ENCODE assay signal across 8 mouse cellular contexts in the genomic region with DNA sequence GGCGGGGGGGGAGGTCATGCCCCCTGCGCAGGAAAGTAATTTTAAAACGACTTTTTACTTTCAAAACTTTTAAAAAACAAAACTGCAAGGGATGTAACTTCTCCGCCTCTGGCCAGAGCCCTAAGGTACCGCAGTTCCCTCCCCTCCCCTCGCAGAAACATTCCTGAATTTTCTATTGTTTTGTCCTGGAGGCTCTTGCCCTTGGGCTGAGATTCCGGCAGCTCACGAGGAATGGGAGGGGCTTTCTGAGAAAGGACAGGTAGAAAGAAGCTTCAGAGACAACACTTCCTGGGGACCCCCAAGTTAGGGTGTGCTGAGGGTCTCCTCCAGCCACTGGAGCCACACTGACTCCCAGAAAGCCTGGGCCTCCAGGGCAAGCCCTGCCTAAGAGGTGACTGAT. TPM values are rescaled to one million over a fixed set of nuclear protein-coding genes. Genes with fewer than 3 reads are reported as not detected.
DNase-seq lines count a peak whose midpoint lies in the region; ATAC-seq and TF ChIP-seq lines count a peak whose summit lies in the region.

No protein-coding gene starts in this region.

- 6% methylated on average over 8 of the region's 8 CpGs for WGBS in heart, embryonic 12.5 days
- 4% methylated on average over 8 of the region's 8 CpGs for WGBS in hindbrain, embryonic 10.5 days
- 5% methylated on average over 8 of the region's 8 CpGs for WGBS in midbrain, embryonic 10.5 days

- TF ChIP-seq POLR2A in MEL (IDR thresholded peaks at IDR 0.05; ENCODE audit: control insufficient read depth in 1 of 2, insufficient read depth in 1 of 2, low read depth in 1 of 2, low read length in 2 of 2, poor library complexity in 1 of 2): no peak

- H3K36me3 ChIP-seq in heart, embryonic 12.5 days: peaks cover 12% of the 10 kb centered on the region
- peaks cover 0 to 11% of the 10 kb centered on the region in 2 experiments; a peak in 2 of 4 replicates for H3K36me3 ChIP-seq in MEL (ENCODE audit: control insufficient read depth in 1 of 2, insufficient read depth in 2 of 2, low read length in 2 of 2)
- H3K36me3 ChIP-seq in hindbrain, embryonic 10.5 days: no peaks in the 10 kb centered on the region
- H3K36me3 ChIP-seq in midbrain, embryonic 10.5 days: 0 out of 2 replicates have a peak, but pooled peaks cover 2% of the 10 kb centered on the region

- H3K27me3 ChIP-seq in heart, embryonic 12.5 days (replicated peaks): no peaks in the 10 kb centered on the region
- no peaks in the 10 kb centered on the region for H3K27me3 ChIP-seq in MEL (ENCODE audit: control insufficient read depth in 1 of 2, insufficient read depth in 2 of 2, low read length in 2 of 2)
- peaks cover 49% of the 10 kb centered on the region for H3K27me3 ChIP-seq in hindbrain, embryonic 10.5 days (ENCODE audit: insufficient read depth, poor library complexity, severe bottlenecking)
- peaks cover 47% of the 10 kb centered on the region for H3K27me3 ChIP-seq in midbrain, embryonic 10.5 days (ENCODE audit: low read depth, poor library complexity, severe bottlenecking)

- no peak for ATAC-seq in heart, embryonic 12.5 days (ENCODE audit: insufficient number of reproducible peaks, low FRiP score)
- ATAC-seq in granulocyte monocyte progenitor cell, adult 5-6 weeks (replicated peaks; ENCODE audit: poor library complexity, severe bottlenecking): no peak

- H3K79me2 ChIP-seq in MEL (ENCODE audit: control insufficient read depth, insufficient read depth, low read length, poor library complexity): peaks cover 22% of the 10 kb centered on the region

- H3K9me3 ChIP-seq in heart, embryonic 12.5 days (replicated peaks): no peaks in the 10 kb centered on the region
- H3K9me3 ChIP-seq in MEL (replicated peaks; ENCODE audit: insufficient read depth, low read length): no peaks in the 10 kb centered on the region
- H3K9me3 ChIP-seq in hindbrain, embryonic 10.5 days: no peaks in the 10 kb centered on the region
- no peaks in the 10 kb centered on the region for H3K9me3 ChIP-seq in midbrain, embryonic 10.5 days (replicated peaks)

- no peak for DNase-seq in heart, adult 8-10 months (ENCODE audit: low spot score)
- no peak for DNase-seq in MEL (ENCODE audit: low read depth, low spot score)
- DNase-seq in hindbrain, embryonic 10.5 days (ENCODE audit: low spot score): no peak
- no peak for DNase-seq in midbrain, embryonic 10.5 days (ENCODE audit: low spot score)
- DNase-seq in right cerebral cortex, postnatal 25 days: no peak
- DNase-seq in left cerebral cortex, adult 9 months (ENCODE audit: low spot score in 2 of 2): no peak

- TF ChIP-seq CTCF in MEL (IDR thresholded peaks at IDR 0.05 in 2 of 3, conservative IDR thresholded peaks at IDR 0.05 in 1 of 3; ENCODE audit: control insufficient read depth in 1 of 3, insufficient read depth in 1 of 3, low read depth in 2 of 3, low read length in 3 of 3, poor library complexity in 1 of 3, severe bottlenecking in 1 of 3): no peak

- peaks cover 44% of the 10 kb centered on the region for H3K4me1 ChIP-seq in heart, embryonic 12.5 days (replicated peaks)
- H3K4me1 ChIP-seq in MEL (ENCODE audit: control insufficient read depth in 1 of 2, insufficient read depth in 2 of 2, low read length in 2 of 2): peaks cover 0 to 21% of the 10 kb centered on the region in 2 experiments; a peak in 2 of 4 replicates
- peaks cover 62% of the 10 kb centered on the region for H3K4me1 ChIP-seq in hindbrain, embryonic 10.5 days (replicated peaks)
- H3K4me1 ChIP-seq in midbrain, embryonic 10.5 days: peaks cover 71% of the 10 kb centered on the region

- no peak for TF ChIP-seq RAD21 in MEL (IDR thresholded peaks at IDR 0.05; ENCODE audit: low read depth, low read length)

- peak overlapping the region; percentile 80 for H3K9ac ChIP-seq in heart, embryonic 12.5 days
- peak overlapping the region; percentile 45 for H3K9ac ChIP-seq in MEL (ENCODE audit: control insufficient read depth, low read depth, low read length, poor library complexity, severe bottlenecking)

- peak overlapping the region; percentile 74 for H3K4me3 ChIP-seq in heart, embryonic 12.5 days
- peak overlapping the region; percentile 42 to 67 for H3K4me3 ChIP-seq in MEL (ENCODE audit: control insufficient read depth in 1 of 2, insufficient read depth in 1 of 2, low read depth in 2 of 2, low read length in 2 of 2)
- H3K4me3 ChIP-seq in hindbrain, embryonic 10.5 days: peak overlapping the region; percentile 74
- peak overlapping the region; percentile 61 for H3K4me3 ChIP-seq in midbrain, embryonic 10.5 days

- H3K27ac ChIP-seq in heart, embryonic 12.5 days (ENCODE audit: poor library complexity, severe bottlenecking): peak overlapping the region; percentile 86
- no peak overlapping the region; the same call in 1 of the 2 replicates for H3K27ac ChIP-seq in MEL (ENCODE audit: control insufficient read depth, low read depth, low read length)
- peak overlapping the region; percentile 86 for H3K27ac ChIP-seq in hindbrain, embryonic 10.5 days
- peak overlapping the region; percentile 83 for H3K27ac ChIP-seq in midbrain, embryonic 10.5 days (replicated peaks)

- TF ChIP-seq EP300 in MEL (IDR thresholded peaks at IDR 0.05; ENCODE audit: low read depth in 1 of 2, low read length in 2 of 2): no peak

- peak overlapping the region; percentile 95 for H3K4me2 ChIP-seq in heart, embryonic 12.5 days

TF ChIP-seq in MEL, 35 proteins besides CTCF, POLR2A, EP300 and RAD21:
- TF ChIP-seq UBTF (IDR thresholded peaks at IDR 0.05; ENCODE audit: borderline replicate concordance, insufficient read depth, low read depth, low read length): no peak
- no peak for TF ChIP-seq MAX (IDR thresholded peaks at IDR 0.05; ENCODE audit: low read length)
- TF ChIP-seq BHLHE40 (IDR thresholded peaks at IDR 0.05; ENCODE audit: borderline replicate concordance, low read depth, low read length): no peak
- no peak for TF ChIP-seq ETS1 (IDR thresholded peaks at IDR 0.05; ENCODE audit: low read depth, low read length)
- TF ChIP-seq E2F4 (IDR thresholded peaks at IDR 0.05; ENCODE audit: borderline replicate concordance, low read depth, low read length): no peak
- no peak for TF ChIP-seq MYB (IDR thresholded peaks at IDR 0.05; ENCODE audit: low read depth, low read length)
- no peak for TF ChIP-seq GABPA (IDR thresholded peaks at IDR 0.05; ENCODE audit: low read depth, low read length)
- TF ChIP-seq ZMIZ1 (IDR thresholded peaks at IDR 0.05; ENCODE audit: low read depth, low read length): no peak
- no peak for TF ChIP-seq ZKSCAN1 (IDR thresholded peaks at IDR 0.05; ENCODE audit: low read depth, low read length)
- TF ChIP-seq CHD2 (IDR thresholded peaks at IDR 0.05; ENCODE audit: low read length): no peak
- no peak for TF ChIP-seq MYC (IDR thresholded peaks at IDR 0.05; ENCODE audit: low read depth, low read length)
- no peak; the same call in 1 of the 2 replicates for TF ChIP-seq MAZ (IDR thresholded peaks at IDR 0.05; ENCODE audit: low read depth, low read length)
- no peak for TF ChIP-seq MEF2A (IDR thresholded peaks at IDR 0.05; ENCODE audit: extremely low read depth, insufficient replicate concordance, low read depth, low read length, poor library complexity, severe bottlenecking)
- no peak for TF ChIP-seq NELFE (IDR thresholded peaks at IDR 0.05; ENCODE audit: low read depth, low read length)
- TF ChIP-seq USF2 (IDR thresholded peaks at IDR 0.05; ENCODE audit: borderline replicate concordance in 1 of 2, insufficient read depth in 1 of 2, low read depth in 1 of 2, low read length in 2 of 2): no peak
- no peak for TF ChIP-seq TCF12 (IDR thresholded peaks at IDR 0.05; ENCODE audit: low read depth, low read length)
- no peak for TF ChIP-seq MAFK (IDR thresholded peaks at IDR 0.05; ENCODE audit: borderline replicate concordance, low read depth, low read length)
- no peak for TF ChIP-seq NRF1 (IDR thresholded peaks at IDR 0.05; ENCODE audit: insufficient read depth, low read depth, low read length, poor library complexity, severe bottlenecking)

RNA-seq across cellular contexts. Expression of gene Parvb, which starts 0.8 kb away (rescaled TPM):
- polyA plus RNA-seq in heart, embryonic 12.5 days (2016; fragmentation: Nextera tagmentation; extraction: Ambion mirVana): 13.5 and 13.8 TPM in 2 replicates
- 100 to 1,000 TPM in 2 of 4 experiments, 10 to 100 TPM in 2; 78.8 to 113 (median 105) TPM for total RNA-seq in heart, adult 8-10 months (2022)
- 4.8 and 6.3 TPM in 2 replicates for total RNA-seq in MEL (2012; rRNA removed)
- 10 to 100 TPM in 1 of 2 experiments, not detected in 1; 58.0 TPM for polyA plus RNA-seq in MEL (2012; ENCODE audit: insufficient read depth in 1 of 2, insufficient read length in 2 of 2, low read depth in 1 of 2, low replicate concordance in 2 of 2, missing spikeins in 1 of 2)
- polyA plus RNA-seq in hindbrain, embryonic 10.5 days (2016; fragmentation: Nextera tagmentation; extraction: Ambion mirVana): 7.1 and 7.6 TPM in 2 replicates
- 7.4 and 8.4 TPM in 2 replicates for polyA plus RNA-seq in midbrain, embryonic 10.5 days (2016; fragmentation: Nextera tagmentation; extraction: Ambion mirVana)
- total RNA-seq in granulocyte monocyte progenitor cell, adult 5-6 weeks (2014; fragmentation: Nextera tagmentation): 3.9 and 4.3 TPM in 2 replicates
- 0.36 and 0.43 TPM in 2 replicates for total RNA-seq in granulocyte monocyte progenitor cell, adult 5-6 weeks (2017)

RNA-seq across cellular contexts. Expression of gene Samm50, which starts 40.6 kb away (rescaled TPM):
- polyA plus RNA-seq in heart, embryonic 12.5 days (2016; fragmentation: Nextera tagmentation; extraction: Ambion mirVana): 122 and 125 TPM in 2 replicates
- 100 to 1,000 TPM; 257 to 301 (median 279) TPM for total RNA-seq in heart, adult 8-10 months (2022)
- 62.4 and 65.7 TPM in 2 replicates for total RNA-seq in MEL (2012; rRNA removed)
- 100 to 1,000 TPM in 1 of 2 experiments, not detected in 1; 190 TPM for polyA plus RNA-seq in MEL (2012; ENCODE audit: insufficient read depth in 1 of 2, insufficient read length in 2 of 2, low read depth in 1 of 2, low replicate concordance in 2 of 2, missing spikeins in 1 of 2)
- 94.5 and 103 TPM in 2 replicates for polyA plus RNA-seq in hindbrain, embryonic 10.5 days (2016; fragmentation: Nextera tagmentation; extraction: Ambion mirVana)
- polyA plus RNA-seq in midbrain, embryonic 10.5 days (2016; fragmentation: Nextera tagmentation; extraction: Ambion mirVana): 108 and 110 TPM in 2 replicates
- 51.4 and 66.9 TPM in 2 replicates for total RNA-seq in granulocyte monocyte progenitor cell, adult 5-6 weeks (2014; fragmentation: Nextera tagmentation)
- total RNA-seq in granulocyte monocyte progenitor cell, adult 5-6 weeks (2017): 41.9 and 47.7 TPM in 2 replicates
